Mouse (Mus musculus): ENCODE measurements around the gene Klhl31. TPM values are rescaled to one million over a fixed set of nuclear protein-coding genes. Genes with fewer than 3 reads are reported as not detected.

Klhl31 gene
- polyA plus RNA-seq, 1 experiment from 2014 or later: 0.08 TPM

- Histone ChIP-seq H3K27me3 (ENCODE audit: control insufficient read depth, insufficient read depth, low read length) (no peaks in the 10 kb centered on the region), H3K36me3 (ENCODE audit: control insufficient read depth, insufficient read depth, low read length) (no peaks in the 10 kb centered on the region), H3K4me1 (replicated peaks; ENCODE audit: control insufficient read depth, insufficient read depth) (no peaks in the 10 kb centered on the region), H3K4me3 (ENCODE audit: low read depth, low read length) (no peak overlapping the region), H3K4me2 (replicated peaks; ENCODE audit: low read depth) (no peak overlapping the region), H3K9ac (ENCODE audit: low read length) (no peak overlapping the region), H3K27ac (replicated peaks) (no peak overlapping the region), H3K9me3 (ENCODE audit: control insufficient read depth, low read length) (no peaks in the 10 kb centered on the region)
- 46% methylated on average over 5 of the region's 5 CpGs for WGBS
- DNase-seq (ENCODE audit: low spot score): no peak
- no peak for TF ChIP-seq CTCF (IDR thresholded peaks at IDR 0.05; ENCODE audit: low read depth)
- no peak for TF ChIP-seq EP300 (optimal IDR thresholded peaks at IDR 0.05)
- ATAC-seq (ENCODE audit: low FRiP score, low TSS enrichment): no peak
Measured at GRCm38 (mm10) chr9:77629708-77630107, 6.6 kb upstream of the Klhl31 start.

- Histone ChIP-seq H3K27ac (replicated peaks) (no peak overlapping the region), H3K36me3 (ENCODE audit: control insufficient read depth, insufficient read depth, low read length) (no peaks in the 10 kb centered on the region), H3K4me1 (replicated peaks; ENCODE audit: control insufficient read depth, insufficient read depth) (no peaks in the 10 kb centered on the region), H3K27me3 (ENCODE audit: control insufficient read depth, insufficient read depth, low read length) (no peaks in the 10 kb centered on the region), H3K4me3 (ENCODE audit: low read depth, low read length) (no peak overlapping the region), H3K9ac (ENCODE audit: low read length) (no peak overlapping the region), H3K9me3 (ENCODE audit: control insufficient read depth, low read length) (no peaks in the 10 kb centered on the region), H3K4me2 (replicated peaks; ENCODE audit: low read depth) (no peak overlapping the region)
- WGBS: 76% methylated on average over 7 of the region's 7 CpGs
- TF ChIP-seq EP300 (optimal IDR thresholded peaks at IDR 0.05) (no peak), CTCF (IDR thresholded peaks at IDR 0.05; ENCODE audit: low read depth) (no peak)
- DNase-seq (ENCODE audit: low spot score): no peak
- ATAC-seq (ENCODE audit: low FRiP score, low TSS enrichment): no peak
Measured at GRCm38 (mm10) chr9:77630764-77631163, 5.5 kb upstream of the Klhl31 start.

- no peak overlapping the region for H3K27ac ChIP-seq (replicated peaks)
- TF ChIP-seq CTCF (IDR thresholded peaks at IDR 0.05; ENCODE audit: low read depth): no peak
- no peak for TF ChIP-seq EP300 (optimal IDR thresholded peaks at IDR 0.05)
- ATAC-seq (ENCODE audit: low FRiP score, low TSS enrichment) (no peak), DNase-seq (ENCODE audit: low spot score) (no peak)
- H3K9me3 ChIP-seq (ENCODE audit: control insufficient read depth, low read length): no peaks in the 10 kb centered on the region
- WGBS: 84% methylated on average over 3 of the region's 3 CpGs
- H3K27me3 ChIP-seq (ENCODE audit: control insufficient read depth, insufficient read depth, low read length): no peaks in the 10 kb centered on the region
- no peaks in the 10 kb centered on the region for H3K36me3 ChIP-seq (ENCODE audit: control insufficient read depth, insufficient read depth, low read length)
- H3K4me1 ChIP-seq (replicated peaks; ENCODE audit: control insufficient read depth, insufficient read depth): no peaks in the 10 kb centered on the region
- no peak overlapping the region for H3K4me3 ChIP-seq (ENCODE audit: low read depth, low read length)
- H3K4me2 ChIP-seq (replicated peaks; ENCODE audit: low read depth): no peak overlapping the region
- no peak overlapping the region for H3K9ac ChIP-seq (ENCODE audit: low read length)
Measured at GRCm38 (mm10) chr9:77632432-77632831, 3.9 kb upstream of the Klhl31 start.

- TF ChIP-seq CTCF (IDR thresholded peaks at IDR 0.05; ENCODE audit: low read depth) (no peak), EP300 (optimal IDR thresholded peaks at IDR 0.05) (no peak)
- DNase-seq (ENCODE audit: low spot score): no peak
- Histone ChIP-seq H3K9me3 (ENCODE audit: control insufficient read depth, low read length) (no peaks in the 10 kb centered on the region), H3K27ac (replicated peaks) (no peak overlapping the region), H3K9ac (ENCODE audit: low read length) (no peak overlapping the region), H3K4me1 (replicated peaks; ENCODE audit: control insufficient read depth, insufficient read depth) (no peaks in the 10 kb centered on the region), H3K4me3 (ENCODE audit: low read depth, low read length) (no peak overlapping the region), H3K4me2 (replicated peaks; ENCODE audit: low read depth) (no peak overlapping the region), H3K36me3 (ENCODE audit: control insufficient read depth, insufficient read depth, low read length) (no peaks in the 10 kb centered on the region), H3K27me3 (ENCODE audit: control insufficient read depth, insufficient read depth, low read length) (no peaks in the 10 kb centered on the region)
- 71% methylated on average over 5 of the region's 5 CpGs for WGBS
- no peak for ATAC-seq (ENCODE audit: low FRiP score, low TSS enrichment)
Measured at GRCm38 (mm10) chr9:77636003-77636402, 297 bp upstream of the Klhl31 start.

- DNase-seq (ENCODE audit: low spot score) (no peak), ATAC-seq (ENCODE audit: low FRiP score, low TSS enrichment) (no peak)
- TF ChIP-seq CTCF (IDR thresholded peaks at IDR 0.05; ENCODE audit: low read depth): no peak
- TF ChIP-seq EP300 (optimal IDR thresholded peaks at IDR 0.05): no peak
- Histone ChIP-seq H3K4me3 (ENCODE audit: low read depth, low read length) (no peak overlapping the region), H3K27ac (replicated peaks) (no peak overlapping the region), H3K36me3 (ENCODE audit: control insufficient read depth, insufficient read depth, low read length) (no peaks in the 10 kb centered on the region), H3K27me3 (ENCODE audit: control insufficient read depth, insufficient read depth, low read length) (no peaks in the 10 kb centered on the region), H3K9me3 (ENCODE audit: control insufficient read depth, low read length) (no peaks in the 10 kb centered on the region), H3K9ac (ENCODE audit: low read length) (no peak overlapping the region), H3K4me2 (replicated peaks; ENCODE audit: low read depth) (no peak overlapping the region), H3K4me1 (replicated peaks; ENCODE audit: control insufficient read depth, insufficient read depth) (no peaks in the 10 kb centered on the region)
- 67% methylated on average over 10 of the region's 10 CpGs for WGBS
Measured at GRCm38 (mm10) chr9:77637357-77637756, 1.1 kb downstream of the Klhl31 start.

GRCm38 (mm10) chr9:77645176-77645575 is 8.9 kb downstream of the Klhl31 start:
- TF ChIP-seq CTCF (IDR thresholded peaks at IDR 0.05; ENCODE audit: low read depth) (no peak), EP300 (optimal IDR thresholded peaks at IDR 0.05) (no peak)
- Histone ChIP-seq H3K36me3 (ENCODE audit: control insufficient read depth, insufficient read depth, low read length) (no peaks in the 10 kb centered on the region), H3K9me3 (ENCODE audit: control insufficient read depth, low read length) (no peaks in the 10 kb centered on the region), H3K4me1 (replicated peaks; ENCODE audit: control insufficient read depth, insufficient read depth) (no peaks in the 10 kb centered on the region), H3K4me3 (ENCODE audit: low read depth, low read length) (no peak overlapping the region), H3K9ac (ENCODE audit: low read length) (no peak overlapping the region), H3K27ac (replicated peaks) (no peak overlapping the region), H3K27me3 (ENCODE audit: control insufficient read depth, insufficient read depth, low read length) (no peaks in the 10 kb centered on the region), H3K4me2 (replicated peaks; ENCODE audit: low read depth) (no peak overlapping the region)
- WGBS: 58% methylated on average over 2 of the region's 2 CpGs
- ATAC-seq (ENCODE audit: low FRiP score, low TSS enrichment): no peak
- DNase-seq (ENCODE audit: low spot score): no peak
